Mouse (Mus musculus): ENCODE results near the gene Ubiad1.

Gene Ubiad1

GRCm38 (mm10) chr4:148448853-148449245 is 4.3 kb upstream of the Ubiad1 start:
- peak; percentile 37 to 64 for DNase-seq

GRCm38 (mm10) chr4:148448179-148448852 is 3.7 kb upstream of the Ubiad1 start, which contains the start of gene Mtor:
TSS of gene Mtor (plus strand) at chr4:148448611.
- DNase-seq: peak; percentile 94 to 99

- peak in 1 of 2 experiments; percentile 34 for DNase-seq
Observed at GRCm38 (mm10) chr4:148442598-148442997, 2.0 kb downstream of the Ubiad1 start.

- peak; percentile 32 to 62 for DNase-seq
Observed at GRCm38 (mm10) chr4:148441931-148442330, 2.6 kb downstream of the Ubiad1 start.

GRCm38 (mm10) chr4:148435657-148436330 is 8.8 kb downstream of the Ubiad1 start:
- DNase-seq: peak in 1 of 2 experiments; percentile 25

GRCm38 (mm10) chr4:148435106-148435505 is 9.5 kb downstream of the Ubiad1 start:
- DNase-seq: no peak

- peak in 1 of 2 experiments; percentile 31 for DNase-seq
Observed at GRCm38 (mm10) chr4:148434554-148434953, 10.0 kb downstream of the Ubiad1 start.

GRCm38 (mm10) chr4:148433813-148434212 is 10.8 kb downstream of the Ubiad1 start:
- DNase-seq: peak; percentile 17 to 48

GRCm38 (mm10) chr4:148433336-148433735 is 11.2 kb downstream of the Ubiad1 start:
- peak; percentile 83 to 84 for DNase-seq

- peak; percentile 39 to 43 for DNase-seq
Observed at GRCm38 (mm10) chr4:148432488-148432887, 12.1 kb downstream of the Ubiad1 start.

- DNase-seq: no peak
Observed at GRCm38 (mm10) chr4:148430880-148431519, 13.6 kb downstream of the Ubiad1 start.

- DNase-seq: peak; percentile 46 to 88
Observed at GRCm38 (mm10) chr4:148429686-148430085, 14.9 kb downstream of the Ubiad1 start.

- no peak for DNase-seq
Observed at GRCm38 (mm10) chr4:148429121-148429520, 15.4 kb downstream of the Ubiad1 start.

GRCm38 (mm10) chr4:148428544-148428943 is 16.0 kb downstream of the Ubiad1 start:
- DNase-seq: no peak

GRCm38 (mm10) chr4:148426950-148427850 is 17.4 kb downstream of the Ubiad1 start:
- DNase-seq: no peak

- DNase-seq: no peak
Observed at GRCm38 (mm10) chr4:148417559-148417958, 27.0 kb downstream of the Ubiad1 start.

- no peak for DNase-seq
Observed at GRCm38 (mm10) chr4:148417074-148417526, 27.5 kb downstream of the Ubiad1 start.

- no peak for DNase-seq
Observed at GRCm38 (mm10) chr4:148415575-148415974, 29.0 kb downstream of the Ubiad1 start.

GRCm38 (mm10) chr4:148408256-148408975 is 36.2 kb downstream of the Ubiad1 start:
- no peak for DNase-seq

GRCm38 (mm10) chr4:148405255-148405788 is 39.2 kb downstream of the Ubiad1 start:
- no peak for DNase-seq

- no peak for DNase-seq
Observed at GRCm38 (mm10) chr4:148404748-148405147, 39.8 kb downstream of the Ubiad1 start.

All from kidney, postnatal 36 days (tissue).